Mouse (Mus musculus): ENCODE measurements at regions not wholly inside any gene's neighbourhood (a gene's known extent, or its start where the extent isn't known, plus 50 kb on each side); places are given as distances from the start of the nearest gene placed in this dataset.

- no peak for ATAC-seq (replicated peaks; ENCODE audit: low FRiP score, low TSS enrichment, poor library complexity, severe bottlenecking)
Measured at GRCm38 (mm10) chr13:71657898-71658297, 305.6 kb downstream of the Irx1 start.

GRCm38 (mm10) chr13:71653939-71654467 is 309.5 kb downstream of the Irx1 start:
- no peak for ATAC-seq (replicated peaks; ENCODE audit: low FRiP score, low TSS enrichment, poor library complexity, severe bottlenecking)

GRCm38 (mm10) chr13:71653212-71653938 is 310.1 kb downstream of the Irx1 start:
- ATAC-seq (replicated peaks; ENCODE audit: low FRiP score, low TSS enrichment, poor library complexity, severe bottlenecking), result no peak

DNA sequence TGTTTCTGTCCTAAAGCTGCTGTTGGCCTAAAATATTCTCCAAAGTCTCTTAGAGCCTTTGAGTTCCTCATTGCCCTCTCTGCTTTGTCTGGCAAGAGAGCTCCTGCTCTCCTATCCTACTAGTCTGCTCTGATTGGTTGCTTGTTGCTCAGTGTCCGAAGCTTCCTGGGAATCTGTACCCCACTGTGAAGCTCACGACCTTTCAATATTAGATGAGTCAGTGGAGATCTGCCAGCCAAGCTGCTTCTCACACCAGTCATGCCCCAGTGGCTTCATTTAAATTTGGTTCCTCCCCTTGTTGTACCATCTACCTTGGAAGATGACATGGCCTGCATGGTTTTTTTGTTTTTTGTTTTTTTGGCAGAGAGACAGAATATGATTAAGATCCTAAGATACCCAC is 313.6 kb downstream of the Irx1 start:
- no peak for ATAC-seq (replicated peaks; ENCODE audit: low FRiP score, low TSS enrichment, poor library complexity, severe bottlenecking)

DNA sequence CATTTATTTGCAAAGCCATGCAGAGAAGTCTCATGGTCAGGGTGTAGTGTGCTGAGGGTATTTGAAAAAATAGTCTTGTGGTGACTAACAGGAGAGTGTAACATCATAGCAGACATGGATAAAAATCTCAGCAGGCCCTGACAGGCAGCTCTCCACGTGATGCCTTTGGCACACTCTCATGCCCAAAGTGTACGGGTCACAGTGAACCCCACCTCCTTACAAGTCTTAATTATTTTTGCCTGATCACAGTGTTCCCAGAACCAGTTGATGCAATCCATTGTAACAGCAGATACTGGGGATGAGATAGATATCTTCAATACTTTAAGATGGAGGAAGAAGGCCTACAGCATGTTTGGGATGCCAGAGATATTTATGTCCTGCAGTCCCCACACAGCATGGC is 314.5 kb downstream of the Irx1 start:
- ATAC-seq (replicated peaks; ENCODE audit: low FRiP score, low TSS enrichment, poor library complexity, severe bottlenecking), result no peak

DNA sequence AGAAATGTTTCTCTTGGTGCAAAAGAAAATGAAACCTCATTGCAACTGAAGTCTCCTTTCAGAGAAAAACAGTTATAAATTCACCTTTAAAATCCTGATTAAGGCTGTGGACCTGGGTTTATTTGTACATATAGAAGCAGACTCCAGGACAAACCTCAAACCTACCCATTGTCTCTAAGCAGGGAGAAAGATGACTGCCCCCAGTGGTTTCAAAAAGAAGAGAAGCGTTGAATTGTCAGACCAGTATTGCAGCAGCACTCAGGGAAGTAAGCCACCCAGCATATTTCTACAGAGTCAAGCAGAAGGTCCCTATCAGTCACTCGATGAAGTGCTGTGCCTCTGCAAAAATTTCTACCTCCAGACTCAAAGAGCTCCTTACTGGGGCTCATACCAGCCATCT is 332.1 kb downstream of the Irx1 start:
- no peak for ATAC-seq (replicated peaks; ENCODE audit: low FRiP score, low TSS enrichment, poor library complexity, severe bottlenecking)

DNA sequence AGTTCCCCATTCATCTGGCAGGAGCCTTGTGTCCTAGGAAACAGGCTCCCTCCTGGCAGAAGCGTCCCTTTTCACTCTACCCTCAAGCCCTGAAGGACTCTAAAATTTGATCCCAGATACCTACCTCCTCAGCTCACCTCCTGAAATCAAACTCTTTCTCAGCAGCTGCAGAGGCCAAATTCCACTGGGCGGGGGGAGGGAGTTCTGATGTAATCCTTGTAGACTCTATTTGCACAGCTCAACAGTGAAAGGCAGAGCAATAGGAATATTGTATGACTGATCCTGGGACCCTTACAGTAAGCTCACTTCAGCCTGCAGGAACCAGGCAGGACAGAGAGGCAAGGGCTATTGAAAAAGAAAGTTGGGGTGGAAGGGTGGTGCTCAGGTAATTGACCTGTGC is 346.3 kb downstream of the Irx1 start:
- no peak for ATAC-seq (replicated peaks; ENCODE audit: low FRiP score, low TSS enrichment, poor library complexity, severe bottlenecking)

DNA sequence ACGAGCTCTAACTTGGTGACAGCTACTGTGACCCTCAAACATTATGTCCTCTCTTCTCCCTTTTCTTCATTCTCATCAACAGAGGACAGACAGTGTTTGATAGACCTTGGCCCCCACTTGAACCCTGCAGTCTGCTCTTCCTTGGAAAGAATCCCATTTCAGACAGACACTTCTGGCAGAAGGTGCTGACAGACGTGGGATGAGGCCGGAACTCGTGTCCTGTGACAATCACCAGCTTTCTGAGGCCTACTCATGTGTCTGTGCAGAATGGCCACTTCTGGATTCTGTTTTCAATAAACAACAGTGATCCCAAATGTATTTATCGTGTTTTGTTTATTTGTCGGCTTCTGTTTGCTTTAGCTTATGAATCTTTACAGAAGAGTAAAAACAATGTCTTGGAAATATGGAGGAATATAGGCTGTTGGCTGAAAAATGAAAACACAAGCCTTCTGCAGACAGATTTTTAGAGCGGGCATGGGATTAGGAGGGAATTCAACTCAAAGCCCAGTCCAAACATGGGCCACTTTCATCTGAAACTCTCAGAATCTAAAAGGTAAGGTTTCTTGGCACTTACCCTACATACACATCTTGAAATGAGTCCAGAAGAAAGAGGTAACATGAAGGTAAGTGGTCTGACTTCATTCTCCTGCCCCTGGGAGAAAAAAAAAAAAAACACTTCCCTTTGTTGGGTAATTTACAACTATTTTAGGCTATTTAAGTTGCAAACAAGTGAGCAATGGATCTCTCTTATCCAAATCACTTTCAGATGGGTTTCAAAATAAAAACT is 350.9 kb downstream of the Irx1 start:
- ATAC-seq (replicated peaks; ENCODE audit: low FRiP score, low TSS enrichment, poor library complexity, severe bottlenecking), result no peak

- no peak for ATAC-seq (replicated peaks; ENCODE audit: low FRiP score, low TSS enrichment, poor library complexity, severe bottlenecking)
Measured at GRCm38 (mm10) chr13:71582486-71582885, 381.0 kb downstream of the Irx1 start.

- no peak for ATAC-seq (replicated peaks; ENCODE audit: low FRiP score, low TSS enrichment, poor library complexity, severe bottlenecking)
Measured at GRCm38 (mm10) chr13:71565895-71566294, 397.6 kb downstream of the Irx1 start.

- ATAC-seq (replicated peaks; ENCODE audit: low FRiP score, low TSS enrichment, poor library complexity, severe bottlenecking), result no peak
Measured at GRCm38 (mm10) chr13:71565388-71565787, 398.1 kb downstream of the Irx1 start.

GRCm38 (mm10) chr13:71558477-71559215 is 404.9 kb downstream of the Irx1 start:
- no peak for ATAC-seq (replicated peaks; ENCODE audit: low FRiP score, low TSS enrichment, poor library complexity, severe bottlenecking)

GRCm38 (mm10) chr13:71555471-71555870 is 408.1 kb downstream of the Irx1 start:
- no peak for ATAC-seq (replicated peaks; ENCODE audit: low FRiP score, low TSS enrichment, poor library complexity, severe bottlenecking)

DNA sequence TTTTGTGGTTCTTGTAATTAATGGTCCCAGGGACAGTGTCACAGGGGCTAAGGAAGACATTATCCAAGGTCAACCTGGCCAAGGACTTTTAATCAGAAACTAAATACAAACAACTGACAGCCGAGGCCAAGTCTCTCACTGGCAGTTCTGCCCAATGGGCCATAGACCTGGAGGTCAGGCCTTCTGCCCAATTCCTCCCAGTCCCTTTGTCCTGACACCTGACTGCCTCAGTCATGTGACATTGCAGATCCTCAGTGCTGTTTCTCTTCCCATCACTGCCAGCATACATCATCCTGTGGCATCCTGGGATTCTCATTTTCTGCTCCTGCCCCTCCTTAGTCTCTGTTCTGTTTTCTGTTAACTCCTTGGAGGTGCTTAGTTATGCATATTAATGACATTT is 413.4 kb downstream of the Irx1 start:
- ATAC-seq (replicated peaks; ENCODE audit: low FRiP score, low TSS enrichment, poor library complexity, severe bottlenecking), result no peak

- ATAC-seq (replicated peaks; ENCODE audit: low FRiP score, low TSS enrichment, poor library complexity, severe bottlenecking), result no peak
Measured at GRCm38 (mm10) chr13:71549206-71549831, 414.2 kb downstream of the Irx1 start.

DNA sequence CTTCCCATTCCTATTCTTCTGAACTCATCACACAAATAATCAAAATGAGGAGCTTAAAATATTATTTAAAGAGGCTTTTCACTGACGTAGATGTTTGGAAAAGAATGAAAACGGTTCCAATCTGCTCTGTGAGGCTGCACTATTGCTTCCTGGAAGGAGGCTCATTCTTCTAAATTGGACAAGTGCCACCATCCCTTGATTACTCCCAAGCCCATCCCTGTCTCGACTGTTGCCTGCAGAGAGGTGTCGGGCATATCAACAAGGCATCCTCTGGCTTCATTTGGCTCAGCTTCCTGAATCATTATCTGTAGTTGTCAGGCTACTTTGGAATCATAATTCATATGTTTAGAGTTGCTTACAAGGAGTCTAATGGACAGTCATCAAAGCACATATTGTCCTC is 425.3 kb downstream of the Irx1 start:
- ATAC-seq (replicated peaks; ENCODE audit: low FRiP score, low TSS enrichment, poor library complexity, severe bottlenecking), result no peak

- ATAC-seq (replicated peaks; ENCODE audit: low FRiP score, low TSS enrichment, poor library complexity, severe bottlenecking), result no peak
Measured at GRCm38 (mm10) chr13:71532796-71533351, 430.6 kb downstream of the Irx1 start.

- no peak for ATAC-seq (replicated peaks; ENCODE audit: low FRiP score, low TSS enrichment, poor library complexity, severe bottlenecking)
Measured at GRCm38 (mm10) chr13:71529397-71530122, 434.0 kb downstream of the Irx1 start.

DNA sequence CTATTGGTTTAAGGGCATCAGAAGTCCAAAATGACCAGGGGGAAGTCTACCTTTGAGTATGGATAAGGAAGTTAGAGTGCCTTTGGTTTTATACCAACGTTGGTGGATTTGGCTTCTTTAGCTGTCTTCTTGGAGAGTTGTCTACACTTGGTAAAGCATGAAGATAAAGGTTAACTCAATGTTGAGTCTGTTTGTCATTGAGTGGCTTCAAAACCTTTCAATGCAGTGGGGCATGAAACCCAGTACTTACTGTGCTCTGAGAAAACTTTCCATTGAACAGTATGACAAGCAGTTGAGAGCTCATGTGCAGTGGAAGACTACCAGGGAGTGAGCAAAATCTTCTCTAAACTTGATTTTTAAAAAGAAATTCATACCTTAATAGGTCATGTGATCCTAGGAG is 445.7 kb downstream of the Irx1 start:
- ATAC-seq (replicated peaks; ENCODE audit: low FRiP score, low TSS enrichment, poor library complexity, severe bottlenecking), result no peak

Measured in megakaryocyte-erythroid progenitor cell, adult 5-6 weeks (primary cell).